Mouse (Mus musculus): ENCODE measurements around the gene Prelid1. TPM values are rescaled to one million over a fixed set of nuclear protein-coding genes. Genes with fewer than 3 reads are reported as not detected.
A peak's percentile ranks its signal among the peaks of the same experiment; 100 is the strongest.

Gene Prelid1
- 10 to 100 TPM; 40.4 to 47.3 TPM for total RNA-seq (2021)
- long read RNA-seq, experiment 1, transcript Prelid1-201 (5 exons, 2,644 nt): major isoform, 15 of 17 reads
- long read RNA-seq, experiment 1, partial matches to known transcripts: 2 of 17 reads
- long read RNA-seq, experiment 1, other reads (novel, unspliced or antisense): 0 of 17 reads
- long read RNA-seq, experiment 2, transcript Prelid1-201 (5 exons, 2,644 nt): major isoform, 12 of 18 reads
- long read RNA-seq, experiment 2, partial matches to known transcripts: 6 of 18 reads
- long read RNA-seq, experiment 2, other reads (novel, unspliced or antisense): 0 of 18 reads

DNA sequence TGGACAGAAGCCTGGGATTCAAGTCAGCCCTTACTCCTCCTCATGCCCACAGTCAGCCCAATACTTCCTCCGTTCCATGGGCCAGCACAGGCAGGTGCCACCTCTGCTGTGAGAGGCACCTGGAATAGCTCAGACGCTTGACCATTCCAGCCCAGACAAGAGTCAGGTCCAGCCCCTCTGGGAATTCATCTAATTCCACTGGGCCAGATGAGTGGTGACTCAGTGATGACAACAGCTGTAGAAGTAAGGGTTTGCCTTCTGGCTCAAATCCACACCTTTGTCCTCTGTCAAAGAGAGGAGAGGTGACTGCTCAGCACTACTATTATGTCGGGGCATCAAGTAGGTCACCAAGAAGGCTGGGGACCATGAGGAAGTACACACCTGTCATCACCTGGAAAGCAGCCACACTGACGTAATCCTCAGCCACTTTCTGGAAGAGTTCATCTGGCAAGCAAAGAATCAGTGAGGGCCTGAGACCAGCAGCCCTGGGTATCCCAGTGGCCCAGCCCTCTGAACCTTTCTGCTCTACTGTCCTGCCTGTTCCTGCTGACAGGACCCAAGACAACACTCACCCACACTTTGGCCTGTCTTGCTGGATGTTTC lies at the start of gene Prelid1:
Gene Prelid1 (plus strand): TSS at position 570 of the 603 bp plus-strand sequence.
- DNase-seq: no peak

DNA sequence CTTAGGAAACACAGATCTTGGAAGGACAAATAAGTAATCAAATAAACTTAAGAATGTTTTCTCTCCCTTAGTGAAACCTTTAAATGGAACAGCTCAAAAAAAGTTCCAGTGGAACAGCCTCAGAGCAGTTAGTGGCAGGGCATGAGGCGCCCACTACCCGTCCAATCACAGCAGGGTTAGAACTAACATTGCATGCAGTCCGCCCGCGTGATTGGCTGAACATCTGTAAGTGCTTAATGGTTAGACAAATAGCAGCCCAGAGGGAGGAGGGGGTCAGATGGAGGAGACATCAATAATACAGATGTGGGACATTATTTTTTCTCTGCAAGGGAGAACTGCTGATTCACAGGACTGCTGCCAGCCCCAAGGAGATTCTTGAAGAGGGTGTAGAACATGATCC lies 43.1 kb upstream of the Prelid1 start:
- no peak for DNase-seq

GRCm38 (mm10) chr13:55277646-55278045 lies 42.7 kb upstream of the Prelid1 start:
- no peak for DNase-seq

DNA sequence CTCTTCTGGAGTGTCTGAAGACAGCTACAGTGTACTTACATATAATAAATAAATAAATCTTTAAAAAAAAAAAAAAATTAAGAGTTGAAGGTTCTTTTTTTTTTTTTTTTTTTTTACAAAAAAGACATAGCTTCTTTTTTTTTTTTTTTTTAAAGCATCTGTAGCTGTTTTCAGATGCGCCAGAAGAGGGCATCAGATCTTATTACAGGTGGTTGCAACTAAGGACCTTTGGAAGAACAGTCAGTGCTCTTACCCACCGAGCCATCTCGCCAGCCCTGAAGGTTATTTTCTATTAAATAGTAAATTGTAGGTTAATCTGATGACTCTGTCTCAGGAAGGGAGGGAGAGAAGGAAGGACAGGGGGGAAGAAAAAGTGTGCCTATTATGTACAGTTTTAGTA lies 31.4 kb upstream of the Prelid1 start:
- DNase-seq: no peak

DNA sequence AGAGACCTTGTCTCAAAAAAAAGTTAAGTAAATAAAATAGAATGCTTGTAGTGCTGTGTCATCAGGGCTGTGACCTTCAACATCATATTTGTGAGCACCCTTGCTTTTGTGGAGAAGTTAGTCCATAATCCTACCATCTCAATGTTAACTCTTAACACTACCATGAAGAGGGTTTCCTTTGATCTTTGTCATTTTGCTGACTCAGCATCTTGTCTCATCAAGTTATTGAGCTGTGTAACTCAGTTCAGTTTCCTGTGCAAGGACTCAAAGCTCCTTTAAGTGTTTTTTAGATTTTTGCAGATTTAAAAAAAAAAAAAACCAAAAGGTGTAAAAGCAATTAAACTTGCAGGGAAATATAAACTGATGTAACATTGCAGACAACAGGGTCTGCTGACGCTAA lies 23.5 kb upstream of the Prelid1 start:
- no peak for DNase-seq

GRCm38 (mm10) chr13:55300913-55301312 lies 19.4 kb upstream of the Prelid1 start:
- no peak for DNase-seq

GRCm38 (mm10) chr13:55312028-55312630 lies 8.2 kb upstream of the Prelid1 start:
- no peak for DNase-seq

- DNase-seq: no peak
These were observed 7.2 kb upstream of the Prelid1 start for GRCm38 (mm10) chr13:55313051-55313450.

DNA sequence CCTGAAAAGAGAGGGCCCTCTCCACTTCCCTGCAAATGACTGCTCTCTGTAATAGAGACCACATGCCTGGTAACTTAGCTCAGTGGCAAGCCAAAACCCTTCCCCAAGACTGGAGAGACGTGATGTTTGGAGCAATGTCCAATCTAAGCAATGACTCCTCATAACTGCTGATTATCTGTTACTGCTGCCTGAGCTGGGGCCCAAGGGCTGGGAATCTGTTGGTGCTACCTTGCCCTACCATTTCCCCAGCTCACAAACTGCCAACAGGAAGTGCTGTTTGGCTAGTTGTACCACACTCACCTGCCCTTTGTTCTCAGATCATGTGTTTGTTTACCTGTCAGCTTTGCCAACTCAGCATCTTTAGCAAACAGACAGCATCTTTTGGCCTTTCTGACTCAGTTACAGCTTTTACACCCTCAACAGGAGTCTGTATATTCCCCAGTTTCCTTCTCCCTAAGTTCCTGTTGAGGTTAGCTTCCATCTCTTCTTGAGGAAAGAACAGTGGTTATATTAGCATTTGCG lies 5.3 kb upstream of the Prelid1 start:
- no peak for DNase-seq

DNA sequence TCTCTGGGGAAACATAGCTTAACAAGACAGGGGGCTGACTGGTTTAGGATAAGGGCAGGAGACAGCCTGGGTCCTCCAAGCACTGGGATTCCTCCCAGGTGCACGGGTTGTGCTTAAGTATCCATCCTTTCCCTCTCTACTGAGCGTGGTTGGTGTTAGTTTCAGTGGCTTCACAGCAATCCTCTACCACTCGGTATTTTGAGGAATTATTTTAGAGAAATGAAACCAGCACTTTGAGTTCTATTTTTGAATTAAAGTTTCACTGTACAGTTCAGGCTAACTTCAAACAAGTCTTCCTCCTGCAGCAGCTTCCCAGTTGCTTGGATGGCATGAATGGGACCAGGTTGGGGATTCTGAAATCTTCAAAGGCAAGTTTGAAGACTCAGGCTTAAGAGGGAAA lies 1.9 kb upstream of the Prelid1 start:
- DNase-seq: no peak

DNA sequence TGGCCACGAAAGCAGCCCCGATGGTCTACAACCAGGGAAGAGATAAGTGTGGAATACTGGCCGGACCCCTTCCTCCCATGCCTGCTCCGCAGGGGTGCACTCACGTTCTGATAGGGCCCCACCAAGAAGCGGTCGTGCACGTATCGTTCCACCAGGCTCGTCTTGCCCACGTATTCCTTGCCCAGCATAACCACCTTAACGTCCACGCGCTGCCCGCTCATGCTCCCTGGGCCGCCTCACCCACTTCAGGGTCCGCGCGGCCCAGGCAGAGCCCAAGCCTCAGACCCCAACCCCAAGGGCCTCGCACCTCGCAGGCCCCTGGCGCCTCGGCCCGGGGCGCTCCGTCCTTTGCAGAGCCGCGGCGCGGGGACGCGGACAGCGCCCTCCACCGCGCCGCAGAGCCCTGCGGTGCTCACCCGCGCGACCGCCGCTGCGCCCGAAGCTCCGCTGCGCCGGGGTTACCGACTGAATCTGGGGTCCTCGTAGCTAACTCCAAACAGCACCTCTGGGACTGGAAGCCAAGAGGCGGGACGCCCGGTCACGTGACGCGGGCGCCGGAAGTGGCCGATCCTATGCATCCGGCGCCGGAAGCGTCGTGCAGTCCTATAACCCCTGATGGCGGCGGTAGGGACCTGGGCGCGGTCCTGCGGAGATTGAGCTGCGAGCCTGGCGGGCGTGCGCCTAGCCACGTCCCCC lies 1.3 kb downstream of the Prelid1 start, which contains the start of gene Rab24:
Gene Rab24 (minus strand): TSS at position 513 of the 696 bp plus-strand sequence.
- peak; percentile 91 to 93 for DNase-seq

DNA sequence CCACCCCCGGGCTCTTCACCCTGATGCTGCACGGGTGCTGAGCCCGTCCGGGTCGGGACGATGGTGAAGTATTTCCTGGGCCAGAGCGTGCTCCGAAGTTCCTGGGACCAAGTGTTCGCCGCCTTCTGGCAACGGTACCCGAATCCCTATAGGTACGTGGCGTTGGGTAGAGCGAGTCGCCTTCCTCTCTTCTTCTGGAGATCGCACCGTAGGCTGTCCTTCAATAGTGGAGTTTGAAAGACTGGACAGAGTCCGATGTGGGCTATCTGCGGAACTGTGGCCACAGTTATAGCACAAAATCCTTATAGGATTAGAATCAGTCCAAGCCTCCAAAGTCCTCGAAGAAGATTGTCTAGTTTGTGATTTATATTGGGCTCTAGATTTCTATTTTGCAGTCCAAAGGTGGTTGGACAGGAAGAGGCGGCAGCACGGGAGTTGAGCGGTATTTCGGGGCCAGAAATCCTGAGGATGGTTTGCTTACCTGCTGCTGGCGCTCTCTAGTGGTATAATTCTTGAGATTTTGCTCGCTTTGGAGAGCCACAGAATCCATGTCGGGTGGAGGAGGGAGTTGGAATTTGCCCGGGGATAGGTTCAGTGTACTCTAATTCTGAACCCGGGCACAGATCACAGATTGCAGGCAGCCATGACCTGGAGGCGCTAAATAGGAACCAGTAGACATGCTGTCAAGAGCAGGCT lies 2.0 kb downstream of the Prelid1 start:
- DNase-seq: peak; percentile 30 to 46

- no peak for DNase-seq
These were observed 5.3 kb downstream of the Prelid1 start for GRCm38 (mm10) chr13:55325596-55325995.

DNA sequence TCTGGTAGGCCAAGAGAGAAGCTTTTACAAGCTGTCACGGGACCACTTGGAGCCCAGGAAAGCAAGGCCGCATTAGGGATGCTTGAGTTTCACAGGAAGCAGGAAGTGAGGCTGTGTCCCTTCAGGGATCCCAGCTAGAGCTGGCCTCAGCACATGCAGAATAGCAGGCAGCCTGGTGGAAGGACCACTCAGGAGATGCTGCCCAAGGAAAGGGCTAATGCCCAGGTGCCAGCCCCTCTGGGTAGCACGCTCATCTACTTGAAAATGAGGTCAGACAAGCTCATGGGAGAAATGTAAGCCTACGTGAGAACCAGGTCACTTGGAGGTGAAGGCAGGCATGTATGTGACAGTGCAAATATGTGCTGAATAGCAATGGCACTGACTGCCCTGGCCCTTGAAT lies 6.9 kb downstream of the Prelid1 start:
- no peak for DNase-seq

DNA sequence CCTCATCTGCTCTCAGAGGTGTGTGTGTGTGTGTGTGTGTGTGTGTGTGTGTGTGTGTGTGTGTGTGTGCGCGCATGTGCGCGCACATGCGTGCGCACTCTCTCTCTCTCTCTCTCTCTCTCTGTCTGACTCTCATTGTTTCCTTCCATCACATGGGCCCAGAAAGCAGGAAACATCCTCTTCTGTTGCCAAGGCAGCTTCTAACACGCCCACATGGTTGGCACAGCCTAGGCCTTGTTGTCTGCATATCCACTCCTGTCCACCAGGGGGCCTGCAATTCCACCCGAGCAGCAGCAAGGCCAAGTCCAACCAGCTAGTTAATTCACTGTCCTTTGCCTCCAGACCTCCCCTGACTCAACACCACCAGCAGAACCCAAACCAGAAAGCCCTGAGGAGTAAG lies 7.3 kb downstream of the Prelid1 start:
- peak; percentile 85 to 86 for DNase-seq

GRCm38 (mm10) chr13:55328171-55328570 lies 7.9 kb downstream of the Prelid1 start:
- no peak for DNase-seq

GRCm38 (mm10) chr13:55328641-55329040 lies 8.3 kb downstream of the Prelid1 start:
- DNase-seq: no peak

GRCm38 (mm10) chr13:55329109-55329682 lies 8.9 kb downstream of the Prelid1 start:
- DNase-seq: no peak

DNA sequence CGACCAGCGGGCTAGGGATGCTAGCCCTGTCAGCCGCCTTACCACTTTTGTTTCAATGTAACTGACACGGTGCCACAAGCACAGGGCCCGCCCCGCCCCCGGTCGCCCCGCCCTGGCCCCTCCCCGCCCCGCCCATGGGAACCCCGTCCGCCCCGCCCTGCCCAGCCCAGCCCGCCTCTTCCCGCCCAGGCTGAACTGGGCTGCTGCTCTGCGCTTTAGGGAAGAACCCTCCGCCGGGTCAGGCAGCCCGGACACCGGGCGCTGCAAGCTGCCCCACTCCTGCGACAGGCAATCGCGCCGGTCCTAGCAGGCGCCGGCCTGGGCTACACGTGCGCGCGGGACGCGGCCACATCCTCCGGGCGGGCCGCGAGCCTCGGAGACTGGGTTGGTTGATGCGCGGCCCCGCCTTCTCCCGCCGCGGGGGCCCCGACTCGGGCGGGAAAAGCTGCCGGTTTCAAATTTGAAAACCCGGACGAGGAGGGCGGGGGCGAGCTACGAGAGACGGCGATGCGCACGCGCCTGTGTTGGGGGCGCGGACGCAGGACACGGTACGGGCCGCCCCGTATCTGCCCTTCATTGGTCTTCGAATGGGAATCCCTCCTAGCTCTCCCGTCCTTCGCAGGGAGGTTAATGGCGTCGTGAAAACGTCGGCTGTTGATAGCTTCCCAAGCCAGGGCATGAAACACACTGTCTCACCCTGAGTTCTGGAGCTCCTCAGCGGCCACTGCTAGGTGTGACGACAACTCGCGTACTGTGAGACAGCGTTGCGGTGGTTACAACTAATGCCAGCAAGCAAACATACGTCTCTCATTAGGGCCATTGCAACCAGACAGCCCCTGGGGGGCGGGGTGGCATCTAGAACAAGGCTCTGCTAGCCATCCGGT lies 9.6 kb downstream of the Prelid1 start, which contains the start of gene Mxd3:
Gene Mxd3 (minus strand): TSS at position 141 of the 884 bp plus-strand sequence.
- DNase-seq: peak; percentile 85 to 87
